Mouse (Mus musculus) bone marrow, adult 2 months (tissue): Measurements from ENCODE around the gene Cc2d1a.

Experiments used
- CTCF ChIP-seq: fragments of 200-500 bp; IDR thresholded peaks from 2 replicates; pipeline ENCODE4 v1.5.1; 2011; ENCODE audit warnings: low read length, control low read depth; ENCODE audit not compliant: control insufficient read depth, insufficient read depth
- POLR2A ChIP-seq: fragments of 200-500 bp; IDR thresholded peaks from 2 replicates; pipeline ENCODE4 v1.6.1; 2011; ENCODE audit warnings: low read depth, mild to moderate bottlenecking, control low read depth, low read length, borderline replicate concordance; ENCODE audit not compliant: control insufficient read depth

GRCm38 (mm10) chr8:84149181-84149580, 1.4 kb upstream of the Cc2d1a start:
- no peak for TF ChIP-seq CTCF
- no peak for TF ChIP-seq POLR2A
